Mouse (Mus musculus) erythroblast, embryonic 14.5 days (primary cell): ENCODE measurements around the gene Pde4b.

Source experiments
- GATA1 ChIP-seq: IDR thresholded peaks from 2 replicates; pipeline ENCODE4 v1.6.1; 2012; ENCODE audit warnings: low read length, inconsistent platforms, mixed read lengths
- TAL1 ChIP-seq: IDR thresholded peaks from 3 replicates; pipeline ENCODE4 v1.6.1; 2012; ENCODE audit warnings: low read length, inconsistent platforms, mixed read lengths

DNA sequence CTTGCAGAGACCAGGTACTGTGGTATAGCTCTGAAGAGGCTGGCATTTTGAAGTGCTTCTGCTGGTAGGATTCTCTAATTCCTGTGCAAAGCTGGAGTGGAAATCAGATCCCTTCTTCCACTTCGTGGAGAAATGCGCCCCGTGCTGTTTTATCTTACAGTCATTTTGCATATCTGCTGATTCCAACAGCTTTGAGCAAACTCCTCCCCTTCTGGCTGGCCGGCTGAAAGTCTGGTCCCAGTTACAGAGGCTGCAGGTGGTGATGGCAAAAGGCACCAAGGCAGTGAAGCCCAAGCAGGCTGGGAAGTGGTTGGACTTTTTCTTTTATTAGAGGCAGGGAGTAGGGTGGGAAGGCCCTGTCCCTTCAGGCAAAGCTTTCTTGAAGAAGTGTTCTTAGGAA is 481.2 kb downstream of the Pde4b start:
- TF ChIP-seq TAL1 (no peak), GATA1 (no peak)
